Mouse (Mus musculus): ENCODE results near the gene Cnnm2. TPM values are rescaled to one million over a fixed set of nuclear protein-coding genes. Genes with fewer than 3 reads are reported as not detected.

Cnnm2 gene
- total and polyA plus RNA-seq, 3 experiments, result 16.2 to 67.6 (median 27.1) TPM

DNA sequence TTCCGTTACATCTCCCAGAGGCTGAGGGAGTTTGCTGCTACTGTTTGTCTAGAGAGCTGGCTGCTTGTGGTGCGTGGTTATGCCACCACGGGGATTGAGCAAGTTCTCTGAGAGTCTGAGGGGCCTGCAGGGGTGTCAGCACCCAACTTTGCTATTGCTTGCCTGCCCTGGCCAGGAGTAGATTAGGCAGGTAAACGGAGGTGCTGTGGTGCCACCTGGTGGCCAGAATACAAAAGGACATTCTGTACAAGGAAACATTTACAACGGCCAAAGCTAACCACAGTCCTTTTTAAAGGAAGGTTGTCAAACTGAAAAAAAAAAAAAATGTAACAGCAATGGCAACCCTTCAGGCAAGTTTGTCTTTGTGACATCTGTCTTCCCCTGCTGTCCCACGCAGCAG is 108.1 kb downstream of the Cnnm2 start:
- Histone ChIP-seq H3K36me3 (replicated peaks) (peaks cover 88% of the 10 kb centered on the region), H3K4me1 (ENCODE audit: insufficient read depth, low read depth, low read length) (peaks cover 53% of the 10 kb centered on the region), H3K27me3 (ENCODE audit: insufficient read depth, low read length) (no peaks in the 10 kb centered on the region), H3K4me3 (ENCODE audit: low read depth, low read length) (no peak overlapping the region), H3K9me3 (replicated peaks) (no peaks in the 10 kb centered on the region)
- DNase-seq (ENCODE audit: low spot score) (peak; percentile 67), ATAC-seq (ENCODE audit: extremely low read depth, insufficient number of reproducible peaks, low FRiP score, poor library complexity, severe bottlenecking) (no peak)
- TF ChIP-seq CTCF (IDR thresholded peaks at IDR 0.05; ENCODE audit: low read depth, low read length) (peak; percentile 50), POLR2AphosphoS5 (IDR thresholded peaks at IDR 0.05; ENCODE audit: insufficient replicate concordance, low read depth, low read length) (no peak)

DNA sequence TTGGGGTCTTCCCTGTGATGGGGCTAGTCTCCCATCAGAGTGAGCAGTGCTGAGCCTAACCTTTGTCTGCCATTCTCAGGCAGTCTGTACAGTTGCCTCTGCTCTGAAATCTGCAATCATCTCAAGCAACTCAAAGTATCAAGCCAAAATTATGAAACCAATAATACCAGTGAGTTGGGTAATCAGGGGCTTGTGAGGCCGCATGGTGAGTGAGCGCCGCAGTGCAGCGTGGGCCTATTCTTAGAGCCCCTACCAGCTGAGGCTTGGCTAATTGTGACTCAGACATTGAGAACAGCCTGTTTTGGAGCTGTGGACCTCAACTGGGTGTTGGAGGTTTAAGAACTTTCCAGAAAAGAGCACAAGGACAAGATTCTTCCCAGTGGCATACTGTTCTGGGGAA is 109.7 kb downstream of the Cnnm2 start:
- TF ChIP-seq CTCF (IDR thresholded peaks at IDR 0.05; ENCODE audit: low read depth, low read length) (no peak), TAL1 (conservative IDR thresholded peaks at IDR 0.05; ENCODE audit: low read depth, low read length) (no peak), GATA1 (IDR thresholded peaks at IDR 0.05; ENCODE audit: borderline replicate concordance, low read length) (no peak), GATA2 (IDR thresholded peaks at IDR 0.05; ENCODE audit: borderline replicate concordance, low read depth, low read length) (no peak), POLR2AphosphoS5 (IDR thresholded peaks at IDR 0.05; ENCODE audit: insufficient replicate concordance, low read depth, low read length) (no peak)
- no peak for ATAC-seq (ENCODE audit: extremely low read depth, insufficient number of reproducible peaks, low FRiP score, poor library complexity, severe bottlenecking)

DNA sequence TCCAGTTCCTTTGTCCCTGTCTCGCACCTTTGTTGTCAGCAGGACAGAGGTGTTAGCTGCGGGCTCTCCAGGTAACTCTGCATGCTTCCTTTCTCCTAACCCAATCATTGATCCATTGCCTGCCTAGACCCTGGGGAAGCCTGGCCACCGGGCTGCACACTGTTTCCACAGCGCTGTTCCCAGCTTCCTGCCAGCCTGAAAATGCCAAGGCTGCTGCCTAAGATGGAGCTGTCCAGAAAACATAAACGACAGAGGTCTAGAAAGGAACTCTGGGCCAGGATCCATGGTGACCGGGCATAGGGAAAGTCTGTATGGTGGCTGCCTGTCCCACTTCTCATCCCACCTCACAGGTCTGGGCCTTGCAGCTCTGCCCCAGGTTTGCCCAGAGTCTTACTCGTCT is 110.3 kb downstream of the Cnnm2 start:
- Histone ChIP-seq H3K36me3 (replicated peaks) (peaks cover 94% of the 10 kb centered on the region), H3K4me3 (ENCODE audit: low read depth, low read length) (no peak overlapping the region)

More for the DNA sequence above, 109.7 kb downstream of the Cnnm2 start:
- Histone ChIP-seq H3K9me3 (replicated peaks) (no peaks in the 10 kb centered on the region), H3K36me3 (replicated peaks) (peaks cover 94% of the 10 kb centered on the region), H3K27me3 (ENCODE audit: insufficient read depth, low read length) (no peaks in the 10 kb centered on the region), H3K4me3 (ENCODE audit: low read depth, low read length) (no peak overlapping the region), H3K4me1 (ENCODE audit: insufficient read depth, low read depth, low read length) (peaks cover 43% of the 10 kb centered on the region)
- no peak for DNase-seq (ENCODE audit: low spot score)

DNA sequence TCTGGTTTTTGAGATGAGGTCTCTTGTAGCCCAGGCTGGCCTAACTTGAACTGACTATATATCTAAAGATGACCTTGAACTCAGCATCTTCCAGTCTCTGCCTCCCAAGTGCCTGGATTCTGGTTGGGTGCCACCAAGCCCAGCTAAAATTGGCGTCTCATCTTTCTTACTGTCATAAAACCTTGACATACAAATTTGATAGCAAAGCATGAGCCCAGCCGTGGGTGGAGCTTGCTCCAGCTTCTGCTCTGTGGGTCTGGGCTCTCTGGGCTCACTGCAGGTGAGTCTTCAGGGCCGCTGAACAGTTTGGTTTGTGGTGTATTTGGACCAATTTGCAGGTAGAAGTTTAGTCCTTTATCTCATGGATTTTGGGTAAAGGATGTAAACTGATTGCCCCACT is 112.5 kb downstream of the Cnnm2 start:
- Histone ChIP-seq H3K4me3 (ENCODE audit: low read depth, low read length) (no peak overlapping the region), H3K36me3 (replicated peaks) (peaks cover 96% of the 10 kb centered on the region), H3K4me1 (ENCODE audit: insufficient read depth, low read depth, low read length) (peaks cover 18% of the 10 kb centered on the region), H3K9me3 (replicated peaks) (no peaks in the 10 kb centered on the region), H3K27me3 (ENCODE audit: insufficient read depth, low read length) (no peaks in the 10 kb centered on the region)
- DNase-seq (ENCODE audit: low spot score) (no peak), ATAC-seq (ENCODE audit: extremely low read depth, insufficient number of reproducible peaks, low FRiP score, poor library complexity, severe bottlenecking) (no peak)
- TF ChIP-seq CTCF (IDR thresholded peaks at IDR 0.05; ENCODE audit: low read depth, low read length), result no peak
- TF ChIP-seq GATA2 (IDR thresholded peaks at IDR 0.05; ENCODE audit: borderline replicate concordance, low read depth, low read length), result no peak
- TF ChIP-seq TAL1 (conservative IDR thresholded peaks at IDR 0.05; ENCODE audit: low read depth, low read length), result no peak
- TF ChIP-seq POLR2AphosphoS5 (IDR thresholded peaks at IDR 0.05; ENCODE audit: insufficient replicate concordance, low read depth, low read length), result no peak
- no peak for TF ChIP-seq GATA1 (IDR thresholded peaks at IDR 0.05; ENCODE audit: borderline replicate concordance, low read length)

More for the DNA sequence above, 110.3 kb downstream of the Cnnm2 start:
- ATAC-seq (ENCODE audit: extremely low read depth, insufficient number of reproducible peaks, low FRiP score, poor library complexity, severe bottlenecking), result no peak
- Histone ChIP-seq H3K4me1 (ENCODE audit: insufficient read depth, low read depth, low read length) (peaks cover 38% of the 10 kb centered on the region), H3K9me3 (replicated peaks) (no peaks in the 10 kb centered on the region), H3K27me3 (ENCODE audit: insufficient read depth, low read length) (no peaks in the 10 kb centered on the region)
- DNase-seq (ENCODE audit: low spot score), result no peak
- TF ChIP-seq CTCF (IDR thresholded peaks at IDR 0.05; ENCODE audit: low read depth, low read length) (no peak), POLR2AphosphoS5 (IDR thresholded peaks at IDR 0.05; ENCODE audit: insufficient replicate concordance, low read depth, low read length) (no peak), TAL1 (conservative IDR thresholded peaks at IDR 0.05; ENCODE audit: low read depth, low read length) (no peak), GATA2 (IDR thresholded peaks at IDR 0.05; ENCODE audit: borderline replicate concordance, low read depth, low read length) (no peak), GATA1 (IDR thresholded peaks at IDR 0.05; ENCODE audit: borderline replicate concordance, low read length) (no peak)

DNA sequence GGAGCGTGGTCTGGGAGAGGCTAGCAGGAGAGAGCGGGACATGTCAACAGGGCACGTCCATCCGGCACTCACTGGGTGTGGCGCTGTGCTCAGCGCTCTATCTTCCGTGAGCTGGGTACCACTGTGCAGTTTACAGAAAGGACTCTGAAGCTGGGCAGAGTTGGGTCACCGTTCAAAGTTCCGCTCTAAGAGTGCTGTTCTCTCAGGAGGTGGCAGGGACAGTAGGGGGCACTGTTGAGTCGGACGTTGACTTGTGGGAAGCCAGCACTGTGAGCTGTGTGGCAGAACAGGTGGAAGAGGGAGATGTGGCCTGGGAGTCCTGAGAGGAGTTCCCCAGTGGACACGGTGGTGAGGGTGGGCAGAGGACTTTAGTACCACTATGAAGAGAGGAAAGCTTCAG is 114.4 kb downstream of the Cnnm2 start:
- H3K9me3 ChIP-seq (replicated peaks), result no peaks in the 10 kb centered on the region
- DNase-seq (ENCODE audit: low spot score) (peak; percentile 43), ATAC-seq (ENCODE audit: extremely low read depth, insufficient number of reproducible peaks, low FRiP score, poor library complexity, severe bottlenecking) (peak; percentile 38; the same call in 1 of the 2 replicates)
- no peaks in the 10 kb centered on the region for H3K27me3 ChIP-seq (ENCODE audit: insufficient read depth, low read length)
- no peak overlapping the region for H3K4me3 ChIP-seq (ENCODE audit: low read depth, low read length)
- peaks cover 8% of the 10 kb centered on the region for H3K4me1 ChIP-seq (ENCODE audit: insufficient read depth, low read depth, low read length)
- TF ChIP-seq CTCF (IDR thresholded peaks at IDR 0.05; ENCODE audit: low read depth, low read length) (peak; percentile 71), GATA2 (IDR thresholded peaks at IDR 0.05; ENCODE audit: borderline replicate concordance, low read depth, low read length) (no peak)
- peaks cover 97% of the 10 kb centered on the region for H3K36me3 ChIP-seq (replicated peaks)

DNA sequence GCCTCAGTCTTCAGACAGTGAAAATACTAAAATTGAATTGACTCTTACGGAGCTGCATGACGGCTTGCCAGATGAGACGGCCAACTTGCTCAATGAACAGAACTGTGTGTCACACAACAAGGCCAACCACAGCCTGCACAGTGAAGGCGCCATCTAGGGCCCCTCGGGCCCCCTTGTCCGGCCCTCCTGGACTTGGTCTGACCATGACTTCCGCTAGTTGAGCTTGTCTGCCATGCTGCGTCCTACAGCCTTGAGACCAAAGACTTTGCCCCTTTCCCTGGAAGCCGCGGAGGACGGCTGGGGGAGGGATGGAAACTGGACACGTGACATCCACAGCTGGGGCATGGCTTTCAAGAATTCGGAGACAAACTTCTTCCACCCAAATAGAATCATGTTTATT is 116.5 kb downstream of the Cnnm2 start:
- no peaks in the 10 kb centered on the region for H3K9me3 ChIP-seq (replicated peaks)
- TF ChIP-seq TAL1 (conservative IDR thresholded peaks at IDR 0.05; ENCODE audit: low read depth, low read length) (no peak), GATA2 (IDR thresholded peaks at IDR 0.05; ENCODE audit: borderline replicate concordance, low read depth, low read length) (no peak), GATA1 (IDR thresholded peaks at IDR 0.05; ENCODE audit: borderline replicate concordance, low read length) (no peak), CTCF (IDR thresholded peaks at IDR 0.05; ENCODE audit: low read depth, low read length) (no peak), POLR2AphosphoS5 (IDR thresholded peaks at IDR 0.05; ENCODE audit: insufficient replicate concordance, low read depth, low read length) (no peak)
- no peak overlapping the region for H3K4me3 ChIP-seq (ENCODE audit: low read depth, low read length)
- ATAC-seq (ENCODE audit: extremely low read depth, insufficient number of reproducible peaks, low FRiP score, poor library complexity, severe bottlenecking) (no peak), DNase-seq (ENCODE audit: low spot score) (no peak)
- no peaks in the 10 kb centered on the region for H3K27me3 ChIP-seq (ENCODE audit: insufficient read depth, low read length)
- peaks cover 14% of the 10 kb centered on the region for H3K4me1 ChIP-seq (ENCODE audit: insufficient read depth, low read depth, low read length)
- peaks cover 97% of the 10 kb centered on the region for H3K36me3 ChIP-seq (replicated peaks)

DNA sequence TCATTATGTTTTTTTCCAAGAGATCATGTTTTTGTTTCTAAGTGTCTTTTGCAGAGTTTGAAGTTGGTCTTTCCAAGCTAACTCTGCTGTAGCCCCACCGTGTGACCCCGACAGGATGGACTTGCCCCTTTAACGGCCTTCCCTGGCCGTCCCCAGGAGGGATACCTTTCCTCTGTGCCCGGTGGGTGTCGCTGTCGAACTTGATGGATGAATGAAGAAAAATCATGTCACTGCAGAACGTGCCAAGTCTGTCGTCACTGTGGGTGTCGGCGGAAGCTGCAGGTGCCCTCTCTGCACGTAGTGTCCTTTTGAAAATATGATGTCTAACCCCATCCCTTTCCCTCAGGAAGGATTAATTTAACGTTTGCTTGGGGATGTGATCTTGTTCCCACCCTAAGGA is 117.0 kb downstream of the Cnnm2 start:
- DNase-seq (ENCODE audit: low spot score) (no peak), ATAC-seq (ENCODE audit: extremely low read depth, insufficient number of reproducible peaks, low FRiP score, poor library complexity, severe bottlenecking) (no peak)
- no peak; the same call in 1 of the 2 replicates for TF ChIP-seq POLR2AphosphoS5 (IDR thresholded peaks at IDR 0.05; ENCODE audit: insufficient replicate concordance, low read depth, low read length)
- TF ChIP-seq CTCF (IDR thresholded peaks at IDR 0.05; ENCODE audit: low read depth, low read length), result no peak
- no peak for TF ChIP-seq GATA2 (IDR thresholded peaks at IDR 0.05; ENCODE audit: borderline replicate concordance, low read depth, low read length)
- TF ChIP-seq TAL1 (conservative IDR thresholded peaks at IDR 0.05; ENCODE audit: low read depth, low read length), result no peak
- TF ChIP-seq GATA1 (IDR thresholded peaks at IDR 0.05; ENCODE audit: borderline replicate concordance, low read length), result no peak
- H3K4me1 ChIP-seq (ENCODE audit: insufficient read depth, low read depth, low read length), result peaks cover 16% of the 10 kb centered on the region
- H3K27me3 ChIP-seq (ENCODE audit: insufficient read depth, low read length), result no peaks in the 10 kb centered on the region
- no peaks in the 10 kb centered on the region for H3K9me3 ChIP-seq (replicated peaks)
- H3K36me3 ChIP-seq (replicated peaks), result peaks cover 97% of the 10 kb centered on the region
- no peak overlapping the region for H3K4me3 ChIP-seq (ENCODE audit: low read depth, low read length)
